Mouse (Mus musculus) limb, embryonic 14.5 days (tissue): ENCODE measurements at regions not wholly inside any gene's neighbourhood (a gene's known extent, or its start where the extent isn't known, plus 50 kb on each side); places are given as distances from the start of the nearest gene placed in this dataset.

Experiments used
- ATAC-seq: fragments of 200-750 bp; cut with Nextera tagmentation; 2 replicates; pipeline ENCODE4 v1.8.0; 2017; ENCODE audit warnings: low read depth, moderate number of reproducible peaks, moderate TSS enrichment; ENCODE audit not compliant: low FRiP score
- DNase-seq: peaks from one replicate; pipeline ENCODE4 v3.0.0-alpha.2; 2015; ENCODE audit warnings: low spot score
- H3K27ac ChIP-seq: fragments of 300-500 bp; sonication (generic); replicated peaks from 2 replicates; pipeline ENCODE4 v1.5.1; 2014; ENCODE audit warnings: low read depth, mild to moderate bottlenecking, low read length, moderate library complexity, mixed read lengths
- H3K27me3 ChIP-seq: fragments of 300-500 bp; sonication (generic); 2 replicates; pipeline ENCODE4 v1.6.1; 2014; ENCODE audit warnings: low read length, mixed read lengths; ENCODE audit not compliant: control insufficient read depth, insufficient read depth
- H3K36me3 ChIP-seq: fragments of 300-500 bp; sonication (generic); 2 replicates; pipeline ENCODE4 v1.6.1; 2014; ENCODE audit warnings: mild to moderate bottlenecking, low read length, moderate library complexity, mixed read lengths; ENCODE audit not compliant: control insufficient read depth, insufficient read depth
- H3K4me1 ChIP-seq: fragments of 300-500 bp; sonication (generic); 2 replicates; pipeline ENCODE4 v1.6.1; 2014; ENCODE audit warnings: antibody characterized with exemption, low read length, mixed read lengths; ENCODE audit not compliant: control insufficient read depth, insufficient read depth
- H3K4me2 ChIP-seq: fragments of 300-500 bp; sonication (generic); replicated peaks from 2 replicates; pipeline ENCODE4 v1.6.1; 2014; ENCODE audit warnings: low read depth, mild to moderate bottlenecking, low read length, moderate library complexity; ENCODE audit not compliant: severe bottlenecking
- H3K4me3 ChIP-seq: fragments of 300-500 bp; sonication (generic); replicated peaks from 2 replicates; pipeline ENCODE4 v1.5.1; 2014; ENCODE audit warnings: low read length
- H3K9ac ChIP-seq: fragments of 300-500 bp; sonication (generic); 2 replicates; pipeline ENCODE4 v1.6.1; 2014; ENCODE audit warnings: mild to moderate bottlenecking, low read depth, low read length, moderate library complexity; ENCODE audit not compliant: severe bottlenecking
- H3K9me3 ChIP-seq: fragments of 300-500 bp; sonication (generic); 2 replicates; pipeline ENCODE4 v1.6.1; 2016; ENCODE audit warnings: low read length; ENCODE audit not compliant: control insufficient read depth
- POLR2A ChIP-seq: fragments of 200-500 bp; IDR thresholded peaks from 2 replicates; pipeline ENCODE4 v1.8.0; 2012; ENCODE audit warnings: inconsistent platforms, mild to moderate bottlenecking, moderate library complexity, borderline replicate concordance; ENCODE audit not compliant: insufficient read depth, insufficient read length; ENCODE audit errors: extremely low read depth
- WGBS: fragments of 180-500 bp; shearing (Covaris S2); extraction: QIAGEN DNeasy Blood & Tissue Kit; methylation state at CpG from one replicate; pipeline ENCODE4 v1.1.7; 2014; 5-methylcytosine and 5-hydroxymethylcytosine counted together

GRCm38 (mm10) chr13:102231048-102231447 lies 462.3 kb upstream of the Cd180 start:
- H3K4me3 ChIP-seq = no peak overlapping the region
- H3K9ac ChIP-seq = no peak overlapping the region
- no peak overlapping the region for H3K4me2 ChIP-seq
- no peak for TF ChIP-seq POLR2A
- no peaks in the 10 kb centered on the region for H3K36me3 ChIP-seq
- no peaks in the 10 kb centered on the region for H3K4me1 ChIP-seq
- no peaks in the 10 kb centered on the region for H3K9me3 ChIP-seq
- H3K27ac ChIP-seq = no peak overlapping the region
- DNase-seq = no peak
- 88% methylated on average over 7 of the region's 7 CpGs for WGBS
- no peaks in the 10 kb centered on the region for H3K27me3 ChIP-seq
- ATAC-seq = no peak

- H3K4me3 ChIP-seq = no peak overlapping the region
- 83% methylated on average over 4 of the region's 4 CpGs for WGBS
- no peaks in the 10 kb centered on the region for H3K9me3 ChIP-seq
- H3K4me1 ChIP-seq = no peaks in the 10 kb centered on the region
- H3K4me2 ChIP-seq = no peak overlapping the region
- TF ChIP-seq POLR2A = no peak
- peak; percentile 9 for DNase-seq
- H3K27me3 ChIP-seq = no peaks in the 10 kb centered on the region
- no peaks in the 10 kb centered on the region for H3K36me3 ChIP-seq
- no peak for ATAC-seq
- H3K9ac ChIP-seq = no peak overlapping the region
- no peak overlapping the region for H3K27ac ChIP-seq
Measured at GRCm38 (mm10) chr13:102232291-102232936, 460.9 kb upstream of the Cd180 start.

GRCm38 (mm10) chr13:102250884-102251283 lies 442.5 kb upstream of the Cd180 start:
- Histone ChIP-seq H3K9ac (no peak overlapping the region), H3K36me3 (no peaks in the 10 kb centered on the region), H3K4me2 (no peak overlapping the region), H3K9me3 (no peaks in the 10 kb centered on the region), H3K27ac (no peak overlapping the region), H3K27me3 (no peaks in the 10 kb centered on the region), H3K4me3 (no peak overlapping the region), H3K4me1 (no peaks in the 10 kb centered on the region)
- no peak for TF ChIP-seq POLR2A
- no peak for ATAC-seq
- DNase-seq = no peak
- 79% methylated on average over 2 of the region's 2 CpGs for WGBS

- no peaks in the 10 kb centered on the region for H3K9me3 ChIP-seq
- no peak overlapping the region for H3K4me2 ChIP-seq
- no peaks in the 10 kb centered on the region for H3K36me3 ChIP-seq
- WGBS = 82% methylated on average over 5 of the region's 5 CpGs
- H3K4me1 ChIP-seq = no peaks in the 10 kb centered on the region
- no peak overlapping the region for H3K4me3 ChIP-seq
- H3K27me3 ChIP-seq = no peaks in the 10 kb centered on the region
- no peak for TF ChIP-seq POLR2A
- no peak overlapping the region for H3K9ac ChIP-seq
- ATAC-seq (no peak), DNase-seq (no peak)
- H3K27ac ChIP-seq = no peak overlapping the region
Measured at GRCm38 (mm10) chr13:102251709-102252108, 441.6 kb upstream of the Cd180 start.

GRCm38 (mm10) chr13:102255401-102256371 lies 437.7 kb upstream of the Cd180 start:
- 64% methylated on average over 7 of the region's 7 CpGs for WGBS
- Histone ChIP-seq H3K27ac (no peak overlapping the region), H3K9me3 (no peaks in the 10 kb centered on the region), H3K27me3 (no peaks in the 10 kb centered on the region), H3K36me3 (no peaks in the 10 kb centered on the region), H3K4me3 (no peak overlapping the region), H3K9ac (no peak overlapping the region), H3K4me1 (no peaks in the 10 kb centered on the region), H3K4me2 (no peak overlapping the region)
- no peak for TF ChIP-seq POLR2A
- ATAC-seq = no peak
- no peak for DNase-seq
